Mouse (Mus musculus) Muller cell, postnatal 12 days (primary cell): Measurements from ENCODE around the gene Abca5.
A peak's percentile ranks its signal among the peaks of the same experiment; 100 is the strongest.

Experiments
- DNase-seq: peaks from one replicate; pipeline ENCODE4 v3.0.0-alpha.2; 2015; ENCODE audit errors: inconsistent ontology term

Gene Abca5

GRCm38 (mm10) chr11:110303411-110303810 is 34.1 kb downstream of the Abca5 start:
- no peak for DNase-seq

- no peak for DNase-seq
These were observed 39.5 kb downstream of the Abca5 start for GRCm38 (mm10) chr11:110297917-110298533.

GRCm38 (mm10) chr11:110290586-110290985 is 46.9 kb downstream of the Abca5 start:
- DNase-seq: no peak

GRCm38 (mm10) chr11:110288423-110288822 is 49.1 kb downstream of the Abca5 start:
- DNase-seq: no peak

GRCm38 (mm10) chr11:110287694-110288093 is 49.8 kb downstream of the Abca5 start:
- DNase-seq: no peak

- no peak for DNase-seq
These were observed 51.2 kb downstream of the Abca5 start for GRCm38 (mm10) chr11:110286331-110286730.

GRCm38 (mm10) chr11:110284849-110285248 is 52.7 kb downstream of the Abca5 start:
- DNase-seq: no peak

- no peak for DNase-seq
These were observed 53.2 kb downstream of the Abca5 start for GRCm38 (mm10) chr11:110284185-110284787.

GRCm38 (mm10) chr11:110274794-110275193 is 62.7 kb downstream of the Abca5 start:
- no peak for DNase-seq

- peak; percentile 30 for DNase-seq
These were observed 65.8 kb downstream of the Abca5 start for GRCm38 (mm10) chr11:110271745-110272144.

- peak; percentile 79 for DNase-seq
These were observed 69.2 kb downstream of the Abca5 start for GRCm38 (mm10) chr11:110268244-110268844.

GRCm38 (mm10) chr11:110267232-110267631 is 70.3 kb downstream of the Abca5 start:
- DNase-seq: no peak

- DNase-seq: peak; percentile 22
These were observed 70.8 kb downstream of the Abca5 start for GRCm38 (mm10) chr11:110266757-110267156.

GRCm38 (mm10) chr11:110261867-110262266 is 75.6 kb downstream of the Abca5 start:
- no peak for DNase-seq

GRCm38 (mm10) chr11:110257911-110258310 is 79.6 kb downstream of the Abca5 start:
- no peak for DNase-seq

- no peak for DNase-seq
These were observed 80.5 kb downstream of the Abca5 start for GRCm38 (mm10) chr11:110257061-110257460.

- DNase-seq: no peak
These were observed 85.3 kb downstream of the Abca5 start for GRCm38 (mm10) chr11:110252256-110252655.

- peak; percentile 64 for DNase-seq
These were observed 86.0 kb downstream of the Abca5 start, which contains the start of gene Abca6 for GRCm38 (mm10) chr11:110251534-110251933. Gene Abca6, minus strand, starts transcription at chr11:110251776.

GRCm38 (mm10) chr11:110244730-110245129 is 92.8 kb downstream of the Abca5 start:
- DNase-seq: no peak

GRCm38 (mm10) chr11:110237466-110237865 is 100.0 kb downstream of the Abca5 start:
- DNase-seq: no peak

GRCm38 (mm10) chr11:110232975-110233374 is 104.5 kb downstream of the Abca5 start:
- DNase-seq: no peak
